Mouse (Mus musculus) liver, embryonic 14.5 days (tissue): ENCODE measurements around the gene Klrc1. TPM values are rescaled to one million over a fixed set of nuclear protein-coding genes. Genes with fewer than 3 reads are reported as not detected.
"Not testable (repeated sequence)": the region's sequence is repeated elsewhere in the genome, so short reads cannot be mapped to it uniquely, and the experiment has no call there.

Source experiments
- ATAC-seq: fragments of 200-750 bp; cut with Nextera tagmentation; 2 replicates; pipeline ENCODE4 v1.8.0; 2017; ENCODE audit warnings: moderate number of reproducible peaks, mild to moderate bottlenecking, moderate library complexity; ENCODE audit not compliant: insufficient read depth
- DNase-seq, 3 experiments: peaks; one replicate each; pipeline ENCODE4 v3.0.0-alpha.2; 2012 to 2013; ENCODE audit warnings: low read depth in 3 of 3, low spot score in 3 of 3
- H3K27ac ChIP-seq: fragments of 300-500 bp; sonication (generic); 2 replicates; pipeline ENCODE4 v1.5.1; 2014; ENCODE audit warnings: moderate library complexity, mild to moderate bottlenecking, control low read depth, inconsistent platforms
- H3K27me3 ChIP-seq: fragments of 300-500 bp; sonication (generic); 2 replicates; pipeline ENCODE4 v1.6.1; 2014; ENCODE audit warnings: mild to moderate bottlenecking, low read length, moderate library complexity; ENCODE audit not compliant: control insufficient read depth, insufficient read depth
- H3K36me3 ChIP-seq: fragments of 300-500 bp; sonication (generic); replicated peaks from 2 replicates; pipeline ENCODE4 v1.6.1; 2014; ENCODE audit warnings: low read depth; ENCODE audit not compliant: control insufficient read depth, insufficient read depth
- H3K4me1 ChIP-seq, 2 experiments: fragments of 200-500 bp in 1 of 2; fragments of 300-500 bp in 1 of 2; sonication (generic) in 1 of 2; replicated peaks; 2 replicates each; pipeline ENCODE4 v1.6.1; 2012 to 2014; ENCODE audit warnings: antibody characterized with exemption in 1 of 2, inconsistent platforms in 1 of 2, low read length in 1 of 2; ENCODE audit not compliant: control insufficient read depth in 2 of 2, insufficient read depth in 2 of 2
- H3K4me2 ChIP-seq: fragments of 300-500 bp; sonication (generic); 2 replicates; pipeline ENCODE4 v1.6.1; 2014; ENCODE audit warnings: low read depth, mild to moderate bottlenecking, control low read depth, moderate library complexity
- H3K4me3 ChIP-seq, 2 experiments: fragments of 200-500 bp in 1 of 2; fragments of 300-500 bp in 1 of 2; sonication (generic) in 1 of 2; 2 replicates each; pipeline ENCODE4 v1.5.1; 2012 to 2014; ENCODE audit warnings: low read depth in 2 of 2, low read length in 2 of 2, mild to moderate bottlenecking in 2 of 2, control low read depth in 1 of 2, inconsistent platforms in 1 of 2, moderate library complexity in 1 of 2; ENCODE audit not compliant: insufficient read depth in 1 of 2
- H3K9ac ChIP-seq: fragments of 300-500 bp; sonication (generic); replicated peaks from 2 replicates; pipeline ENCODE4 v1.6.1; 2014; ENCODE audit warnings: mild to moderate bottlenecking, control low read depth, moderate library complexity
- H3K9me3 ChIP-seq: fragments of 300-500 bp; sonication (generic); 2 replicates; pipeline ENCODE4 v1.6.1; 2016; ENCODE audit warnings: low read length, mixed read lengths; ENCODE audit not compliant: control insufficient read depth
- CTCF ChIP-seq: IDR thresholded peaks from 2 replicates; pipeline ENCODE4 v1.5.1; 2016; ENCODE audit warnings: antibody characterized with exemption, low read depth, control low read depth
- EP300 ChIP-seq: IDR thresholded peaks from 2 replicates; pipeline ENCODE4 v1.6.1; 2016; ENCODE audit warnings: antibody characterized with exemption, low read depth
- WGBS: fragments of 180-500 bp; shearing (Covaris S2); extraction: QIAGEN DNeasy Blood & Tissue Kit; methylation state at CpG from one replicate; pipeline ENCODE4 v1.1.7; 2014; ENCODE audit not compliant: insufficient replicate concordance; 5-methylcytosine and 5-hydroxymethylcytosine counted together
- polyA plus RNA-seq, 2 experiments: library from polyadenylated mRNA; depleted of rRNA in 1 of 2; stranded (reverse) in 1 of 2; unstranded in 1 of 2; fragments of >200 nt; fragmentation: Nextera tagmentation in 1 of 2; extraction: Ambion mirVana in 1 of 2; gene quantifications; 2 replicates each; pipeline versions ENCODE4 v1.2.1 to v1.2.3; 2012 to 2014

Gene Klrc1
- polyA plus RNA-seq, 2 experiments = 0.08 to 0.14 TPM

GRCm38 (mm10) chr6:129713566-129713965 lies 34.8 kb upstream of the Klrc1 start:
- H3K4me3 ChIP-seq = no peak overlapping the region
- H3K4me1 ChIP-seq = no peaks in the 10 kb centered on the region; a peak in 1 of 4 replicates
- no peaks in the 10 kb centered on the region for H3K9me3 ChIP-seq
- no peak overlapping the region for H3K9ac ChIP-seq
- TF ChIP-seq EP300 (no peak), CTCF (no peak)
- no peak for DNase-seq
- H3K27me3 ChIP-seq = no peaks in the 10 kb centered on the region
- ATAC-seq = no peak
- no peak overlapping the region for H3K4me2 ChIP-seq
- WGBS = 5% methylated on average over 1 of the region's 1 CpGs
- H3K27ac ChIP-seq = no peak overlapping the region
- no peaks in the 10 kb centered on the region for H3K36me3 ChIP-seq

DNA sequence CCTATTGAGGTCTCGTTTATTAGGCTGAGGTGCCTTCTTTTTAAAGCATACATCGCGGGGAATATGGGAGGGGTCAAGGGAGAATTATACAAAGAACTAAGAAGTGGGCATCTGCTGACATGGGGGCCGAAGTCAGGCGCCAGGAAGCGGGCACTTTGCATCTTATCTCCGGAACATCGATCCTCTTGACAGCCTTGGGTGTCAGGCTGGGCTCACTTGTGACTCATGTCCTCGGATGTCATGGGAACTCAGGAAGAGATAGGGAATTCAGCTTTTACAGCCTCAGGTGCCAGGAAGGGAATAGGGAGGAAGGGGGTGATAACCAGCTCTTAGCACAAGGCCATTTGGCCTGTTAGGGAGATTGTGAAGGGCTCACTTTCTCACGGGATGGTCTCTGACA lies 12.7 kb upstream of the Klrc1 start:
- 44% methylated on average over 10 of the region's 10 CpGs for WGBS
- DNase-seq, H3K27me3 ChIP-seq, H3K36me3 ChIP-seq, ATAC-seq, H3K9me3 ChIP-seq, H3K4me2 ChIP-seq, H3K9ac ChIP-seq, H3K4me3 ChIP-seq, H3K27ac ChIP-seq, H3K4me1 ChIP-seq: not testable (repeated sequence)

- Histone ChIP-seq H3K27ac (no peak overlapping the region), H3K9me3 (no peaks in the 10 kb centered on the region), H3K9ac (no peak overlapping the region), H3K4me3 (no peak overlapping the region), H3K27me3 (no peaks in the 10 kb centered on the region), H3K4me1 (no peaks in the 10 kb centered on the region), H3K4me2 (no peak overlapping the region), H3K36me3 (no peaks in the 10 kb centered on the region)
- DNase-seq = no peak
- ATAC-seq = no peak
- 42% methylated on average over 1 of the region's 1 CpGs for WGBS
- no peak for TF ChIP-seq EP300
- no peak for TF ChIP-seq CTCF
These were observed 1.6 kb upstream of the Klrc1 start for GRCm38 (mm10) chr6:129680379-129680778.

DNA sequence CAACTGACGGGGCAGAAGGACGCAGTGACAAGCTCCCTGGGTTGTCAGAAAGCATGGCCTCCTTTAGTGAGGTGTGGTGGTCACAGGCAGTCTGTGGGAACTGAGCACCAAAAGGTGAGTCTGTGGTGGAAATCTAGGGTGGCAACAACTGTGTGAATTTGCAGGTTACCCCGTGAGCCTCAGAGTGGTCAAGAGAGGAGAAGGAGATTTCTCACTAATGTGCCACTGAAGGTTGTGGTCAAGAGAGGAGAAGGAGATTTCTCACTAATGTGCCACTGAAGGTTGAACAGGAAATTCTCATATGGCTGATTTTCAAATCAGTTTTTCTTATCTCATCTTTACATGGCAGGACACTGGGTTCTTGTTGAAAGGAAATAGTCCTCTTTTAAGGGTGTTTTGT lies 17.5 kb downstream of the Klrc1 start:
- H3K27me3 ChIP-seq, H3K9ac ChIP-seq, H3K4me2 ChIP-seq, DNase-seq, H3K4me1 ChIP-seq, ATAC-seq, H3K36me3 ChIP-seq, H3K9me3 ChIP-seq, H3K27ac ChIP-seq, H3K4me3 ChIP-seq: not testable (repeated sequence)
- WGBS = 20% methylated on average over 1 of the region's 3 CpGs

GRCm38 (mm10) chr6:129660589-129660988 lies 18.2 kb downstream of the Klrc1 start, which contains the start of gene Klrc2:
Gene Klrc2, minus strand, starts transcription at chr6:129660689.
- not testable (repeated sequence) for H3K4me1 ChIP-seq, DNase-seq, H3K4me2 ChIP-seq, H3K9me3 ChIP-seq, H3K27me3 ChIP-seq, H3K9ac ChIP-seq, ATAC-seq, H3K4me3 ChIP-seq, H3K27ac ChIP-seq, H3K36me3 ChIP-seq
- WGBS = 46% methylated on average over 4 of the region's 4 CpGs

DNA sequence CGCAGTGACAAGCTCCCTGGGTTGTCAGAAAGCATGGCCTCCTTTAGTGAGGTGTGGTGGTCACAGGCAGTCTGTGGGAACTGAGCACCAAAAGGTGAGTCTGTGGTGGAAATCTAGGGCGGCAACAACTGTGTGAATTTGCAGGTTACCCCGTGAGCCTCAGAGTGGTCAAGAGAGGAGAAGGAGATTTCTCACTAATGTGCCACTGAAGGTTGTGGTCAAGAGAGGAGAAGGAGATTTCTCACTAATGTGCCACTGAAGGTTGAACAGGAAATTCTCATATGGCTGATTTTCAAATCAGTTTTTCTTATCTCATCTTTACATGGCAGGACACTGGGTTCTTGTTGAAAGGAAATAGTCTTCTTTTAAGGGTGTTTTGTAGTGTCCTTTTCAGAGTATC lies 34.7 kb downstream of the Klrc1 start:
- not testable (repeated sequence) for H3K36me3 ChIP-seq, H3K9ac ChIP-seq, DNase-seq, H3K9me3 ChIP-seq, ATAC-seq, H3K4me3 ChIP-seq, H3K27me3 ChIP-seq, H3K27ac ChIP-seq, H3K4me2 ChIP-seq, H3K4me1 ChIP-seq
- 33% methylated on average over 1 of the region's 3 CpGs for WGBS

DNA sequence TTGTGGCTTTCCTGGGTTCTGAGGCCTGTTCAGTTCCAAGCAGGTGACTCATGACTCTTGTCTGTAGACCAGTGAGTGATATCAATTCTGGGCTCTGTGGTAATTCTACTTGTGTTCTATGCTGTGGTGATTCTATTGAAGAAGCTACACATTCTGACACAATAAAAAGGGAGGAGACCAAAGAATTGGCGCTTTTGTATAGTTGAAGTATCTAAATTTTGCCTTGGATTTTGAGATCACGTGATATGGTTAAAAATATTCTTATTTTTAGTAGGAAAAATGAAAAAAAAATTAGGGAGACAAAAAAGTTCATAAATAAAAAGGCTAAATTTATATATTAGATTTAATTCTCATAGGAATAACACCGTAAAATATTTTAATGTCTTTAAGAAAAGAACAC lies 35.5 kb downstream of the Klrc1 start, which contains the start of gene Klrc3:
TSS of gene Klrc3 (minus strand) at position 101 of the 400 bp plus-strand sequence.
- not testable (repeated sequence) for H3K27me3 ChIP-seq, ATAC-seq, H3K4me2 ChIP-seq, H3K9me3 ChIP-seq, DNase-seq, H3K9ac ChIP-seq, H3K4me1 ChIP-seq, H3K27ac ChIP-seq, H3K36me3 ChIP-seq, H3K4me3 ChIP-seq
- 64% methylated on average over 3 of the region's 3 CpGs for WGBS

DNA sequence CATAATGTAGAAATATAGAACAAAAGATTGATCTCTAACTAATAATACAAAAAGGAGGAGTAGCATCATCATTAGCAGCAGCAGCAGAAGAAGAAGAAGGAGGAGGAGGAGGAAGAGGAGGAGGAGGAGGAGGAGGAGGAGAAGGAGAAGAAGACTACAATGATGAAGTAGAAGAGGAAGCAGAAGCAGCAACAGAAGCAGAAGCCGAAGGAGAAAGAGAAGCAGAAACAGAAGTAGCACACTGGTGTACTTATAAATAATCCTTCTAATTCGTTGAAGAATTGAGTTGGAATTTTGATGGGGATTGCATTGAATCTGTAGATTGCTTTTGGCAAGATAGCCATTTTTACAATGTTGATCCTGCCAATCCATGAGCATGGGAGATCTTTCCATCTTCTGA lies 47.7 kb downstream of the Klrc1 start:
- not testable (repeated sequence) for H3K36me3 ChIP-seq, H3K9ac ChIP-seq, H3K4me1 ChIP-seq, H3K9me3 ChIP-seq, DNase-seq, ATAC-seq, H3K27ac ChIP-seq, H3K4me3 ChIP-seq, H3K4me2 ChIP-seq, H3K27me3 ChIP-seq
- WGBS = 50% methylated on average over 2 of the region's 2 CpGs
